17 mouse cellular contexts compared by ENCODE assay signal in genomic region chr8:64445366-64445765, GRCm38 (mm10).
"Had no signal": no experiment of that assay in that cellular context is flagged by ENCODE, and none has a peak within 500 bp of the region (broad histone marks: within the 10 kb centered on the region; RNA-seq: fewer than 3 reads in every experiment).

No protein-coding gene starts in this region.

- H3K9ac ChIP-seq: lung, embryonic 15.5 days; midbrain, embryonic 13.5 days; midbrain, embryonic 15.5 days; neural tube, embryonic 12.5 days had no signal

- H3K4me2 ChIP-seq: lung, embryonic 15.5 days; midbrain, embryonic 11.5 days; midbrain, embryonic 13.5 days; midbrain, embryonic 15.5 days; neural tube, embryonic 12.5 days had no signal

- H3K27me3 ChIP-seq: lung, embryonic 15.5 days; megakaryocyte, embryonic 14.5 days; midbrain, embryonic 13.5 days; midbrain, embryonic 15.5 days; neural tube, embryonic 12.5 days had no signal

- ATAC-seq: midbrain, embryonic 13.5 days; midbrain, embryonic 15.5 days had no signal

- H3K9me3 ChIP-seq: lung, embryonic 15.5 days; midbrain, embryonic 13.5 days; midbrain, embryonic 15.5 days; neural tube, embryonic 12.5 days had no signal

- H3K27ac ChIP-seq: lung, embryonic 15.5 days; macrophage; midbrain, embryonic 13.5 days; midbrain, embryonic 15.5 days; neural tube, embryonic 12.5 days had no signal

- H3K36me3 ChIP-seq: lung, embryonic 15.5 days; midbrain, embryonic 13.5 days; midbrain, embryonic 15.5 days; neural tube, embryonic 12.5 days had no signal

- DNase-seq: lung, adult 2 months; lung, postnatal 14 days; lung, postnatal 36 days; right cerebral cortex, adult 18-20 months; right cerebral cortex, postnatal 25 days; right cerebral cortex, postnatal 4 days; spleen, adult 18-20 months; thymus, adult 18-20 months; thymus, postnatal 14 days; thymus, postnatal 36 days had no signal

- H3K4me3 ChIP-seq: lung, embryonic 15.5 days; megakaryocyte, embryonic 14.5 days; midbrain, embryonic 13.5 days; midbrain, embryonic 15.5 days; neural tube, embryonic 12.5 days had no signal

- H3K4me1 ChIP-seq: lung, embryonic 15.5 days; megakaryocyte, embryonic 14.5 days; midbrain, embryonic 13.5 days; midbrain, embryonic 15.5 days; neural tube, embryonic 12.5 days had no signal
